Mouse (Mus musculus) forebrain, postnatal 0 days (tissue): ENCODE results near the gene Nanos3. TPM values are rescaled to one million over a fixed set of nuclear protein-coding genes. Genes with fewer than 3 reads are reported as not detected.

Source experiments
- ATAC-seq: fragments of 200-750 bp; cut with Nextera tagmentation; 2 replicates; pipeline ENCODE4 v1.8.0; 2017; ENCODE audit warnings: mild to moderate bottlenecking, moderate library complexity
- DNase-seq: peaks from one replicate; pipeline ENCODE4 v3.0.0-alpha.2; 2015
- H3K27ac ChIP-seq: fragments of 300-500 bp; sonication (generic); 2 replicates; pipeline ENCODE4 v1.5.1; 2014; ENCODE audit warnings: low read depth, mild to moderate bottlenecking, antibody characterized with exemption, low read length, moderate library complexity, mixed read lengths
- H3K27me3 ChIP-seq: fragments of 300-500 bp; sonication (generic); 2 replicates; pipeline ENCODE4 v1.6.1; 2014; ENCODE audit warnings: mild to moderate bottlenecking, low read length, mixed read lengths; ENCODE audit not compliant: insufficient read depth
- H3K36me3 ChIP-seq: fragments of 300-500 bp; sonication (generic); 2 replicates; pipeline ENCODE4 v1.6.1; 2014; ENCODE audit warnings: mild to moderate bottlenecking, moderate library complexity; ENCODE audit not compliant: insufficient read depth
- H3K4me1 ChIP-seq: fragments of 300-500 bp; sonication (generic); 2 replicates; pipeline ENCODE4 v1.6.1; 2014; ENCODE audit warnings: antibody characterized with exemption; ENCODE audit not compliant: insufficient read depth
- H3K4me2 ChIP-seq: fragments of 300-500 bp; sonication (generic); 2 replicates; pipeline ENCODE4 v1.6.1; 2014; ENCODE audit warnings: low read depth, mild to moderate bottlenecking, moderate library complexity
- H3K4me3 ChIP-seq: fragments of 300-500 bp; sonication (generic); 2 replicates; pipeline ENCODE4 v1.5.1; 2014; ENCODE audit warnings: low read depth, low read length, mixed read lengths
- H3K9ac ChIP-seq: fragments of 300-500 bp; sonication (generic); 2 replicates; pipeline ENCODE4 v1.6.1; 2014; ENCODE audit warnings: mild to moderate bottlenecking
- H3K9me3 ChIP-seq: fragments of 300-500 bp; sonication (generic); 2 replicates; pipeline ENCODE4 v1.6.1; 2016; ENCODE audit warnings: low read length
- CTCF ChIP-seq: sonication (generic); IDR thresholded peaks from 2 replicates; pipeline ENCODE4 v1.5.1; 2016; ENCODE audit warnings: antibody characterized with exemption, control low read depth, low read depth
- WGBS: fragments of 180-500 bp; shearing (Covaris S2); extraction: QIAGEN DNeasy Blood & Tissue Kit; methylation state at CpG from one replicate; pipeline ENCODE4 v1.1.7; 2014; 5-methylcytosine and 5-hydroxymethylcytosine counted together
- polyA plus RNA-seq: library from polyadenylated mRNA; unstranded; fragments of >200 nt; fragmentation: Nextera tagmentation; extraction: Ambion mirVana; gene quantifications from 2 replicates; pipeline ENCODE4 v1.2.1, GENCODE M21; 2015
- total RNA-seq: library from RNA; depleted of rRNA; stranded (reverse); fragments of >200 nt; gene quantifications from 2 replicates; pipeline ENCODE4 v1.2.3, GENCODE M21; 2014

Gene Nanos3
- total and polyA plus RNA-seq, 2 experiments from 2014 or later: 1.7 to 10.0 TPM

GRCm38 (mm10) chr8:84207811-84208210 is 22.8 kb upstream of the Nanos3 start:
- no peak overlapping the region for H3K27ac ChIP-seq
- H3K4me3 ChIP-seq: no peak overlapping the region
- ATAC-seq (no peak), DNase-seq (no peak)
- WGBS: 63% methylated on average over 7 of the region's 7 CpGs
- no peaks in the 10 kb centered on the region for H3K27me3 ChIP-seq
- no peaks in the 10 kb centered on the region for H3K9me3 ChIP-seq
- H3K4me1 ChIP-seq: 0 out of 2 replicates have a peak, but pooled peaks cover 6% of the 10 kb centered on the region
- no peak overlapping the region for H3K9ac ChIP-seq
- no peak overlapping the region for H3K4me2 ChIP-seq
- TF ChIP-seq CTCF: no peak
- H3K36me3 ChIP-seq: peaks cover 28% of the 10 kb centered on the region

- H3K9me3 ChIP-seq: no peaks in the 10 kb centered on the region
These were observed 21.6 kb upstream of the Nanos3 start for GRCm38 (mm10) chr8:84206666-84207065.

DNA sequence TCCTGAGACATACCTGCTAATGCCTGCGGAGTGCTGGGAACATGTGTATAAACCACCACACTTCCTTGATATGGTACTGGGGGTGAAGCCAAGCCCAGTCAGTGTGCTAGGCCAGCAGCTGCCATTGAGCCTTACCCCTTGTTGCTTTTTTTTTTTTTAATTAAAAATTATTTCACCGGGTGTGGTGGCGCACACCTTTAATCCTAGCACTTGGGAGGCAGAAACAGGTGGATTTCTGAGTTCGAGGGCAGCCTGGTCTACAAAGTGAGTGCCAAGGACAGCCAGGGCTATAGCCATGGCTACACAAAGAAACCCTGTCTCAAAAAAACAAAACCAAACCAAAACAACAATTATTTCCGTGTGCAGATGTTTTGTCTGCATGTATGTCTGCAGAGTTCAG is 20.1 kb upstream of the Nanos3 start:
- TF ChIP-seq CTCF: no peak
- ATAC-seq: no peak
- Histone ChIP-seq H3K27me3 (no peaks in the 10 kb centered on the region), H3K9me3 (no peaks in the 10 kb centered on the region), H3K9ac (no peak overlapping the region), H3K4me1 (peaks cover 6% of the 10 kb centered on the region; the same call in 1 of the 2 replicates), H3K4me2 (no peak overlapping the region), H3K36me3 (peaks cover 6% of the 10 kb centered on the region; the same call in 1 of the 2 replicates), H3K27ac (no peak overlapping the region), H3K4me3 (no peak overlapping the region)
- DNase-seq: no peak
- WGBS: 89% methylated on average over 5 of the region's 5 CpGs

More at GRCm38 (mm10) chr8:84206666-84207065, 21.6 kb upstream of the Nanos3 start:
- Histone ChIP-seq H3K9ac (no peak overlapping the region), H3K36me3 (peaks cover 16% of the 10 kb centered on the region), H3K4me2 (no peak overlapping the region), H3K4me3 (no peak overlapping the region), H3K27ac (no peak overlapping the region), H3K4me1 (0 out of 2 replicates have a peak, but pooled peaks cover 6% of the 10 kb centered on the region), H3K27me3 (no peaks in the 10 kb centered on the region)
- WGBS: 89% methylated on average over 3 of the region's 3 CpGs
- peak; percentile 17; the same call in 1 of the 2 replicates for TF ChIP-seq CTCF
- DNase-seq (no peak), ATAC-seq (no peak)

DNA sequence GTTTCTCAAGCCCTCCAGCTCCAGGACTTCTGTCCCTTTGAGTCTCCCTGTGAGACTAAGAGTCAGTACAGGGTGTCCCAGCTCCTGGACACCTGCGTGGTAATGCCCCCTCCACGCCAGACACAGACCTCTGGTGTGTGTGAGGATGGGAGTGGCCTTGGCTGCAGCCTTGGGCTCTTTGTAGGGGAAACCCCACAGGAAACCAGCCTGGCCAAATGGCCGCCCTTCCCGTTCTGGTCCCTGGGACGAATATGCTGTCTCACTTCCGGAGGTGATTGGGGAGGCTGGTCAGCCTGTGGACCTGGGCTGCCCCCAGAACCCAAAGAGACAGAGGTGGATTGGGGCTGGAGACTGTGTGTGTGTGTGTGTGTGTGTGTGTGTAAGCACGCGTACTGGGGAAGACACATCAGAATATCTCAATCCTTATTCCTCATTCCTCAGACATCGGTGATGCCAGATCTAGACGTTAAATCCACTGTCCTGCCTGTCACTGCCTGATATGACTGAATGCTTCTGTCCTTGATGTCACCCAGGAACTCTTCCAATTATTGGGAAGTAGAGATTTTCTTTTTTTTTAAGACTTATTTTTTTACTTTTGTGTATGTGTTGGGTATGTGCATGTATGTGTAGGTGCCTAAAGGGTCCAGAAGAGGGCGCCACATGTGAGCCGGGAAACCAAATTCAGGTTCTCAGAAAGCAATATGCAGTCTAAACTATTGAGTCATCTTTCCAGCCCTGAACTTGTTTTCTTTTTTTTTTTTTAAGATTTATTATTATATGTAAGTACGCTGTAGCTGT is 19.2 kb upstream of the Nanos3 start:
- H3K9me3 ChIP-seq: no peaks in the 10 kb centered on the region
- peaks cover 6% of the 10 kb centered on the region; the same call in 1 of the 2 replicates for H3K4me1 ChIP-seq
- peak overlapping the region; percentile 64 for H3K4me2 ChIP-seq
- H3K4me3 ChIP-seq: peak overlapping the region; percentile 35
- 0 out of 2 replicates have a peak, but pooled peaks have one; percentile 2 for ATAC-seq
- H3K27ac ChIP-seq: peak overlapping the region; percentile 64
- no peaks in the 10 kb centered on the region for H3K36me3 ChIP-seq
- H3K9ac ChIP-seq: peak overlapping the region; percentile 55
- no peaks in the 10 kb centered on the region for H3K27me3 ChIP-seq
- TF ChIP-seq CTCF: peak; percentile 43; the same call in 1 of the 2 replicates
- WGBS: 55% methylated on average over 13 of the region's 13 CpGs
- no peak for DNase-seq

- Histone ChIP-seq H3K36me3 (no peaks in the 10 kb centered on the region), H3K27me3 (no peaks in the 10 kb centered on the region), H3K4me1 (peaks cover 10% of the 10 kb centered on the region), H3K4me2 (peak overlapping the region; percentile 64), H3K27ac (peak overlapping the region; percentile 64), H3K4me3 (peak overlapping the region; percentile 35), H3K9ac (peak overlapping the region; percentile 55), H3K9me3 (no peaks in the 10 kb centered on the region)
- no peak for TF ChIP-seq CTCF
- ATAC-seq (peak; percentile 50), DNase-seq (peak; percentile 62)
- 12% methylated on average over 34 of the region's 34 CpGs for WGBS
These were observed 18.2 kb upstream of the Nanos3 start for GRCm38 (mm10) chr8:84202938-84203917.

- no peak overlapping the region for H3K9ac ChIP-seq
- no peak for DNase-seq
- H3K9me3 ChIP-seq: no peaks in the 10 kb centered on the region
- no peaks in the 10 kb centered on the region for H3K27me3 ChIP-seq
- H3K27ac ChIP-seq: no peak overlapping the region
- peaks cover 16% of the 10 kb centered on the region for H3K4me1 ChIP-seq
- ATAC-seq: no peak
- 86% methylated on average over 9 of the region's 9 CpGs for WGBS
- H3K4me2 ChIP-seq: no peak overlapping the region
- no peak overlapping the region for H3K4me3 ChIP-seq
- H3K36me3 ChIP-seq: no peaks in the 10 kb centered on the region
- TF ChIP-seq CTCF: no peak
These were observed 17.4 kb upstream of the Nanos3 start for GRCm38 (mm10) chr8:84202466-84202865.
